Mouse (Mus musculus): Measurements from ENCODE around the gene Clip2.
"Not testable (repeated sequence)": the region's sequence is repeated elsewhere in the genome, so short reads cannot be mapped to it uniquely, and the experiment has no call there.

Clip2 gene

GRCm38 (mm10) chr5:134490465-134490864, 61.8 kb downstream of the Clip2 start:
- in situ Hi-C loops (cut with MboI, MseI) = loop anchor here (5.0 kb wide), 1 partner anchor 303 kb away; no protein-coding TSS in a partner anchor

GRCm38 (mm10) chr5:134489583-134489982, 62.7 kb downstream of the Clip2 start:
- in situ Hi-C loops (cut with MboI, MseI) = no loop called here

- in situ Hi-C loops (cut with MboI, MseI) = no loop called here
Observed at GRCm38 (mm10) chr5:134488596-134488995, 63.6 kb downstream of the Clip2 start.

GRCm38 (mm10) chr5:134488042-134488441, 64.2 kb downstream of the Clip2 start:
- in situ Hi-C loops (cut with MboI, MseI) = no loop called here

GRCm38 (mm10) chr5:134485900-134486665, 66.2 kb downstream of the Clip2 start:
- in situ Hi-C loops (cut with MboI, MseI) = no loop called here

- in situ Hi-C loops (cut with MboI, MseI) = no loop called here
Observed at GRCm38 (mm10) chr5:134485183-134485730, 67.0 kb downstream of the Clip2 start.

GRCm38 (mm10) chr5:134483291-134483690, 68.9 kb downstream of the Clip2 start:
- in situ Hi-C loops (cut with MboI, MseI) = loop anchor here (5.0 kb wide), 1 partner anchor 111 kb away; no protein-coding TSS in a partner anchor

GRCm38 (mm10) chr5:134482331-134482730, 69.9 kb downstream of the Clip2 start:
- in situ Hi-C loops (cut with MboI, MseI) = loop anchor here (5.0 kb wide), 1 partner anchor 110 kb away; no protein-coding TSS in a partner anchor

- in situ Hi-C loops (cut with MboI, MseI) = not testable (repeated sequence)
Observed at GRCm38 (mm10) chr5:134478886-134479285, 73.3 kb downstream of the Clip2 start.

- in situ Hi-C loops (cut with MboI, MseI) = not testable (repeated sequence)
Observed at GRCm38 (mm10) chr5:134475686-134476085, 76.5 kb downstream of the Clip2 start.

GRCm38 (mm10) chr5:134475006-134475605, 77.1 kb downstream of the Clip2 start:
- in situ Hi-C loops (cut with MboI, MseI) = no loop called here

- in situ Hi-C loops (cut with MboI, MseI) = loop anchor here (25.0 kb wide), 1 partner anchor 1687 kb away; no protein-coding TSS in a partner anchor
Observed at GRCm38 (mm10) chr5:134473902-134474301, 78.3 kb downstream of the Clip2 start.

GRCm38 (mm10) chr5:134470538-134471169, 81.6 kb downstream of the Clip2 start:
- in situ Hi-C loops (cut with MboI, MseI) = loop anchor here (25.0 kb wide), 1 partner anchor 1683 kb away; no protein-coding TSS in a partner anchor

- in situ Hi-C loops (cut with MboI, MseI) = loop anchor here (10.0 to 25.0 kb wide), 2 partner anchors 285 to 1682 kb away; partner anchors contain the start of gene Gtf2ird2
Observed at GRCm38 (mm10) chr5:134469559-134470150, 82.6 kb downstream of the Clip2 start.

- in situ Hi-C loops (cut with MboI, MseI) = loop anchor here (10.0 to 25.0 kb wide), 2 partner anchors 283 to 1681 kb away; partner anchors contain the start of gene Gtf2ird2
Observed at GRCm38 (mm10) chr5:134468158-134468765, 84.0 kb downstream of the Clip2 start.

GRCm38 (mm10) chr5:134467030-134467549, 85.1 kb downstream of the Clip2 start:
- in situ Hi-C loops (cut with MboI, MseI) = loop anchor here (10.0 to 25.0 kb wide), 2 partner anchors 282 to 1680 kb away; partner anchors contain the start of gene Gtf2ird2

- in situ Hi-C loops (cut with MboI, MseI) = loop anchor here (10.0 to 25.0 kb wide), 2 partner anchors 282 to 1679 kb away; partner anchors contain the start of gene Gtf2ird2
Observed at GRCm38 (mm10) chr5:134466296-134467029, 85.8 kb downstream of the Clip2 start.

- in situ Hi-C loops (cut with MboI, MseI) = loop anchor here (10.0 to 25.0 kb wide), 2 partner anchors 280 to 1678 kb away; partner anchors contain the start of gene Gtf2ird2
Observed at GRCm38 (mm10) chr5:134465197-134465596, 87.0 kb downstream of the Clip2 start.

GRCm38 (mm10) chr5:134464225-134464624, 88.0 kb downstream of the Clip2 start:
- in situ Hi-C loops (cut with MboI, MseI) = loop anchor here (10.0 to 25.0 kb wide), 2 partner anchors 279 to 1677 kb away; partner anchors contain the start of gene Gtf2ird2
